Mouse (Mus musculus) lung, postnatal 0 days (tissue): Measurements from ENCODE around the gene Copb2.

Experiments
- CTCF ChIP-seq: IDR thresholded peaks from 2 replicates; pipeline ENCODE4 v1.5.1; 2016; ENCODE audit warnings: antibody characterized with exemption, mild to moderate bottlenecking
- EP300 ChIP-seq: IDR thresholded peaks from 2 replicates; pipeline ENCODE4 v1.6.1; 2016; ENCODE audit warnings: antibody characterized with exemption, mild to moderate bottlenecking, control low read depth

DNA sequence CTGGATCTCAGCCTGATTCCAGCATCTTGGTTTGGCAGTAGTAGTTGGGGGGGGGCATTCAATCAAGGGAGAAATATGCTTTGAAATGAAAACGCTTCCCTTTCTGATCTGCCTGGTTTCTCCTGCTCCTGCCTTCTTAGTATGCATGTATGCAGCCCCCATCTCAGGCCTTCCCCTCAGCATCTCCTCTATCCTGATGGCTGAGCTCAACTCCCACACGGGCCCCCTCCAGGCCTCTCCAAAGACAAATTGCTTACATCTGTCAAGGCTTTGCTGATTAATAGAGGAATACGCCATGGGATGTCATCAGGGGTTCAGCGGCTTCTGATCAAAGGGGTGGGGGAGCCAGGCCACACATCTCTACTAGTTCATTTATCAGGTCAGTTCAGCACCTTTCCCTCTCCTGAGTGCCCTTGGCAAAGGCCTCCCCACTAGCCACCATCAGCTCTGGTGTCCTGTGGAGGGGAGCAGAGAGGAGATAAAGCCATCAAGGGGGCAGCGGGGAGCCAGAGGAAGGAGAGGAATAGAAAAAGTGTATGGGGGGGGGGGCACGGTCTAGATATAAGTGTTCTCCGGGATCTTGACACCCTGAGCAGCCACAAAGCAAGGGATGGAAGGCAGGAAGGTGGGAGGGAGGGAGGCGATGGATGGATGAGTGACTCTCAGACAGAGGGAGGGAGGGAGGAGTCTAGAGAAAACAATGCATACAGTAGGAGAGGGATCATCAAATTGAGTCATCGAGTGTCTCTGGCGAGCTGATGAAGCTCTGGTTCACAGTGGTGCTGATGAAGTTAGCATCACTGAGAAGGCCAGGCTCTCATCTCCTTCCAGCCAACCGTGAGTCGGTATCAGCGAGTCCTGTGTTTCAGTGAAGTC is 70.0 kb downstream of the Copb2 start:
- TF ChIP-seq CTCF (no peak), EP300 (no peak)
